ENCODE assay signal across 19 mouse cellular contexts in genomic region chr4:73047804-73048203, GRCm38 (mm10).
DNase-seq lines count a peak whose midpoint lies in the region; ATAC-seq and TF ChIP-seq lines count a peak whose summit lies in the region.
"Had no signal": no experiment of that assay in that cellular context is flagged by ENCODE, and none has a peak within 500 bp of the region (broad histone marks: within the 10 kb centered on the region; RNA-seq: fewer than 3 reads in every experiment).

No protein-coding gene starts in this region.

- H3K4me2 ChIP-seq in hindbrain, postnatal 0 days (ENCODE audit: low read depth, low read length), result no peak overlapping the region
- no peak overlapping the region for H3K4me2 ChIP-seq in hindbrain, embryonic 13.5 days
- no peak overlapping the region for H3K4me2 ChIP-seq in midbrain, embryonic 16.5 days (ENCODE audit: low read length)
- H3K4me2 ChIP-seq in midbrain, embryonic 15.5 days, result no peak overlapping the region
- H3K4me2 ChIP-seq in lung, embryonic 14.5 days, result no peak overlapping the region
- no peak overlapping the region for H3K4me2 ChIP-seq in heart, embryonic 12.5 days
- H3K4me2 ChIP-seq: embryonic facial prominence, embryonic 12.5 days; limb, embryonic 12.5 days; stomach, embryonic 15.5 days had no signal

- H3K4me3 ChIP-seq in hindbrain, postnatal 0 days (ENCODE audit: low read length), result no peak overlapping the region
- H3K4me3 ChIP-seq in hindbrain, embryonic 13.5 days, result no peak overlapping the region
- no peak overlapping the region for H3K4me3 ChIP-seq in midbrain, embryonic 16.5 days (ENCODE audit: low read depth, low read length)
- no peak overlapping the region for H3K4me3 ChIP-seq in midbrain, embryonic 15.5 days
- no peak overlapping the region for H3K4me3 ChIP-seq in lung, embryonic 14.5 days (ENCODE audit: low read depth, low read length)
- H3K4me3 ChIP-seq in heart, embryonic 12.5 days, result no peak overlapping the region
- H3K4me3 ChIP-seq: embryonic facial prominence, embryonic 12.5 days; heart, adult 2 months; limb, embryonic 12.5 days; stomach, embryonic 15.5 days had no signal

- WGBS in hindbrain, postnatal 0 days, result 33% methylated on average over 2 of the region's 2 CpGs
- WGBS in hindbrain, embryonic 13.5 days, result 43% methylated on average over 2 of the region's 2 CpGs
- 45% methylated on average over 2 of the region's 2 CpGs for WGBS in midbrain, embryonic 16.5 days
- WGBS in midbrain, embryonic 15.5 days, result 42% methylated on average over 2 of the region's 2 CpGs
- 52% methylated on average over 2 of the region's 2 CpGs for WGBS in lung, embryonic 14.5 days
- WGBS in heart, embryonic 12.5 days, result 62% methylated on average over 2 of the region's 2 CpGs

- no peaks in the 10 kb centered on the region for H3K36me3 ChIP-seq in hindbrain, postnatal 0 days (ENCODE audit: insufficient read depth, low read length)
- no peaks in the 10 kb centered on the region for H3K36me3 ChIP-seq in hindbrain, embryonic 13.5 days
- no peaks in the 10 kb centered on the region for H3K36me3 ChIP-seq in midbrain, embryonic 16.5 days (ENCODE audit: control insufficient read depth, insufficient read depth, low read length)
- no peaks in the 10 kb centered on the region for H3K36me3 ChIP-seq in midbrain, embryonic 15.5 days (replicated peaks)
- H3K36me3 ChIP-seq in lung, embryonic 14.5 days (ENCODE audit: insufficient read depth), result no peaks in the 10 kb centered on the region
- no peaks in the 10 kb centered on the region for H3K36me3 ChIP-seq in heart, embryonic 12.5 days
- H3K36me3 ChIP-seq: embryonic facial prominence, embryonic 12.5 days; limb, embryonic 12.5 days; stomach, embryonic 15.5 days had no signal

- ATAC-seq in hindbrain, postnatal 0 days, result no peak; the same call in 1 of the 2 replicates
- ATAC-seq in hindbrain, embryonic 13.5 days (ENCODE audit: low FRiP score), result no peak
- ATAC-seq in midbrain, embryonic 16.5 days, result 0 out of 2 replicates have a peak, but pooled peaks have one; percentile 48
- ATAC-seq in midbrain, embryonic 15.5 days (replicated peaks), result no peak
- peak; percentile 28; the same call in 1 of the 2 replicates for ATAC-seq in lung, embryonic 14.5 days (ENCODE audit: insufficient read depth)
- no peak for ATAC-seq in heart, embryonic 12.5 days (ENCODE audit: insufficient number of reproducible peaks, low FRiP score)

- peak; percentile 5 for DNase-seq in hindbrain, postnatal 0 days (ENCODE audit: low spot score)
- DNase-seq in lung, embryonic 14.5 days, result peak; percentile 27
- DNase-seq in lung, postnatal 4 days, result peak; percentile 4 to 22
- no peak for DNase-seq in ovary, postnatal 36 days (ENCODE audit: low spot score)
- DNase-seq: adrenal gland, adult 8-10 months; B cell, adult 2 months; cerebellum, adult 18-20 months; cerebellum, postnatal 36 days; gastrocnemius, postnatal 14 days; heart, adult 2 months; kidney, postnatal 14 days; spleen, adult 18-20 months had no signal

- H3K9ac ChIP-seq in hindbrain, postnatal 0 days (replicated peaks; ENCODE audit: low read length), result no peak overlapping the region
- no peak overlapping the region for H3K9ac ChIP-seq in hindbrain, embryonic 13.5 days
- H3K9ac ChIP-seq in midbrain, embryonic 16.5 days (ENCODE audit: low read depth, low read length), result no peak overlapping the region
- H3K9ac ChIP-seq in midbrain, embryonic 15.5 days, result no peak overlapping the region
- no peak overlapping the region for H3K9ac ChIP-seq in lung, embryonic 14.5 days
- H3K9ac ChIP-seq in heart, embryonic 12.5 days, result no peak overlapping the region
- H3K9ac ChIP-seq: embryonic facial prominence, embryonic 12.5 days; limb, embryonic 12.5 days; stomach, embryonic 15.5 days had no signal

- H3K27ac ChIP-seq in hindbrain, postnatal 0 days, result no peak overlapping the region
- no peak overlapping the region for H3K27ac ChIP-seq in hindbrain, embryonic 13.5 days
- H3K27ac ChIP-seq in midbrain, embryonic 16.5 days (ENCODE audit: low read length), result no peak overlapping the region
- H3K27ac ChIP-seq in midbrain, embryonic 15.5 days, result no peak overlapping the region
- H3K27ac ChIP-seq in lung, embryonic 14.5 days (ENCODE audit: low read depth), result no peak overlapping the region
- no peak overlapping the region for H3K27ac ChIP-seq in heart, embryonic 12.5 days (ENCODE audit: poor library complexity, severe bottlenecking)
- H3K27ac ChIP-seq: embryonic facial prominence, embryonic 12.5 days; heart, adult 2 months; limb, embryonic 12.5 days; stomach, embryonic 15.5 days had no signal

- no peaks in the 10 kb centered on the region for H3K4me1 ChIP-seq in hindbrain, postnatal 0 days (ENCODE audit: insufficient read depth, low read length)
- H3K4me1 ChIP-seq in hindbrain, embryonic 13.5 days (replicated peaks), result no peaks in the 10 kb centered on the region
- H3K4me1 ChIP-seq in midbrain, embryonic 16.5 days (ENCODE audit: control insufficient read depth, insufficient read depth, low read length), result no peaks in the 10 kb centered on the region
- no peaks in the 10 kb centered on the region for H3K4me1 ChIP-seq in midbrain, embryonic 15.5 days
- H3K4me1 ChIP-seq in lung, embryonic 14.5 days (ENCODE audit: insufficient read depth), result no peaks in the 10 kb centered on the region
- H3K4me1 ChIP-seq in heart, embryonic 12.5 days (replicated peaks), result no peaks in the 10 kb centered on the region
- H3K4me1 ChIP-seq: embryonic facial prominence, embryonic 12.5 days; limb, embryonic 12.5 days; stomach, embryonic 15.5 days had no signal

- no peak for TF ChIP-seq CTCF in hindbrain, postnatal 0 days (IDR thresholded peaks at IDR 0.05; ENCODE audit: low read depth)
- no peak for TF ChIP-seq CTCF in lung, embryonic 14.5 days (IDR thresholded peaks at IDR 0.05; ENCODE audit: low read depth)

- H3K9me3 ChIP-seq in hindbrain, postnatal 0 days (ENCODE audit: low read length), result no peaks in the 10 kb centered on the region
- no peaks in the 10 kb centered on the region for H3K9me3 ChIP-seq in hindbrain, embryonic 13.5 days
- no peaks in the 10 kb centered on the region for H3K9me3 ChIP-seq in midbrain, embryonic 16.5 days (replicated peaks; ENCODE audit: control insufficient read depth, low read length, poor library complexity, severe bottlenecking)
- no peaks in the 10 kb centered on the region for H3K9me3 ChIP-seq in midbrain, embryonic 15.5 days
- no peaks in the 10 kb centered on the region for H3K9me3 ChIP-seq in lung, embryonic 14.5 days (ENCODE audit: low read depth, low read length)
- H3K9me3 ChIP-seq in heart, embryonic 12.5 days (replicated peaks), result no peaks in the 10 kb centered on the region
- H3K9me3 ChIP-seq: embryonic facial prominence, embryonic 12.5 days; limb, embryonic 12.5 days; stomach, embryonic 15.5 days had no signal

- H3K27me3 ChIP-seq in hindbrain, postnatal 0 days (ENCODE audit: insufficient read depth, low read length), result no peaks in the 10 kb centered on the region
- H3K27me3 ChIP-seq in hindbrain, embryonic 13.5 days, result 0 out of 2 replicates have a peak, but pooled peaks cover 3% of the 10 kb centered on the region
- no peaks in the 10 kb centered on the region for H3K27me3 ChIP-seq in midbrain, embryonic 16.5 days (ENCODE audit: control insufficient read depth, insufficient read depth, low read depth, low read length)
- H3K27me3 ChIP-seq in midbrain, embryonic 15.5 days (replicated peaks), result no peaks in the 10 kb centered on the region
- H3K27me3 ChIP-seq in lung, embryonic 14.5 days (ENCODE audit: insufficient read depth, low read length), result no peaks in the 10 kb centered on the region
- no peaks in the 10 kb centered on the region for H3K27me3 ChIP-seq in heart, embryonic 12.5 days (replicated peaks)
- H3K27me3 ChIP-seq: embryonic facial prominence, embryonic 12.5 days; stomach, embryonic 15.5 days had no signal

Comparison
In these comparisons a context has a peak if more than half of its experiments do, and no peak if none do; other contexts are left out.
1. ATAC-seq: peak in midbrain, embryonic 16.5 days (single experiment) and lung, embryonic 14.5 days (single experiment); none in hindbrain, postnatal 0 days (single experiment), hindbrain, embryonic 13.5 days (single experiment), midbrain, embryonic 15.5 days (single experiment) and heart, embryonic 12.5 days (single experiment).